Mouse (Mus musculus) hindbrain, embryonic 11.5 days (tissue): ENCODE measurements around the gene Jrkl. TPM values are rescaled to one million over a fixed set of nuclear protein-coding genes. Genes with fewer than 3 reads are reported as not detected.

ENCODE experiments used
- ATAC-seq: fragments of 200-750 bp; cut with Nextera tagmentation; 2 replicates; pipeline ENCODE4 v1.8.0; 2017; ENCODE audit warnings: mild to moderate bottlenecking, moderate TSS enrichment, moderate library complexity; ENCODE audit not compliant: low FRiP score
- DNase-seq: peaks from one replicate; pipeline ENCODE4 v3.0.0-alpha.2; 2015; ENCODE audit warnings: low spot score
- H3K27ac ChIP-seq: fragments of 300-500 bp; sonication (generic); 2 replicates; pipeline ENCODE4 v1.5.1; 2014; ENCODE audit warnings: mild to moderate bottlenecking, low read depth, low read length
- H3K27me3 ChIP-seq: fragments of 300-500 bp; sonication (generic); 2 replicates; pipeline ENCODE4 v1.6.1; 2014; ENCODE audit warnings: mild to moderate bottlenecking, low read length, moderate library complexity, mixed read lengths; ENCODE audit not compliant: control insufficient read depth, insufficient read depth
- H3K36me3 ChIP-seq: fragments of 300-500 bp; sonication (generic); 2 replicates; pipeline ENCODE4 v1.6.1; 2014; ENCODE audit warnings: mild to moderate bottlenecking, low read length, moderate library complexity, mixed read lengths; ENCODE audit not compliant: control insufficient read depth, insufficient read depth
- H3K4me1 ChIP-seq: fragments of 300-500 bp; sonication (generic); replicated peaks from 2 replicates; pipeline ENCODE4 v1.6.1; 2014; ENCODE audit warnings: low read length, mixed read lengths; ENCODE audit not compliant: control insufficient read depth, insufficient read depth
- H3K4me2 ChIP-seq: fragments of 300-500 bp; sonication (generic); replicated peaks from 2 replicates; pipeline ENCODE4 v1.6.1; 2014; ENCODE audit warnings: mild to moderate bottlenecking, low read depth, low read length
- H3K4me3 ChIP-seq: fragments of 300-500 bp; sonication (generic); 2 replicates; pipeline ENCODE4 v1.5.1; 2014; ENCODE audit warnings: low read depth, low read length
- H3K9ac ChIP-seq: fragments of 300-500 bp; sonication (generic); 2 replicates; pipeline ENCODE4 v1.6.1; 2014; ENCODE audit warnings: low read depth, low read length
- H3K9me3 ChIP-seq: fragments of 300-500 bp; sonication (generic); 2 replicates; pipeline ENCODE4 v1.6.1; 2016; ENCODE audit warnings: low read length; ENCODE audit not compliant: control insufficient read depth
- WGBS: fragments of 180-500 bp; shearing (Covaris S2); extraction: QIAGEN DNeasy Blood & Tissue Kit; methylation state at CpG from one replicate; pipeline ENCODE4 v1.1.7; 2014; 5-methylcytosine and 5-hydroxymethylcytosine counted together
- polyA plus RNA-seq: library from polyadenylated mRNA; unstranded; fragments of >200 nt; fragmentation: Nextera tagmentation; extraction: Ambion mirVana; gene quantifications from 2 replicates; pipeline ENCODE4 v1.2.1, GENCODE M21; 2014

Gene Jrkl
- polyA plus RNA-seq, result 10.2 and 11.5 TPM in 2 replicates

- H3K27ac ChIP-seq, result no peak within 1 kb of the TSS
- H3K4me1 ChIP-seq, result no peaks in the 10 kb centered on the region
- WGBS, result 11% methylated on average over 10 of the region's 10 CpGs
- peak within 1 kb of the TSS; percentile 58 for H3K4me2 ChIP-seq
- H3K27me3 ChIP-seq, result no peaks in the 10 kb centered on the region
- no peaks in the 10 kb centered on the region for H3K36me3 ChIP-seq
- DNase-seq (peak; percentile 48), ATAC-seq (no peak)
- no peaks in the 10 kb centered on the region for H3K9me3 ChIP-seq
- H3K4me3 ChIP-seq, result peak within 1 kb of the TSS; percentile 48
- H3K9ac ChIP-seq, result peak within 1 kb of the TSS; percentile 61
Measured at GRCm38 (mm10) chr9:13245481-13245880, at the start of gene Jrkl. Gene Jrkl, minus strand, starts transcription at chr9:13245829.

GRCm38 (mm10) chr9:13287482-13287881, 41.9 kb upstream of the Jrkl start:
- H3K27me3 ChIP-seq, result no peaks in the 10 kb centered on the region
- no peaks in the 10 kb centered on the region for H3K9me3 ChIP-seq
- WGBS, result 72% methylated on average over 2 of the region's 2 CpGs
- DNase-seq, result no peak
- no peak overlapping the region for H3K27ac ChIP-seq
- ATAC-seq, result no peak
- H3K4me3 ChIP-seq, result no peak overlapping the region
- no peaks in the 10 kb centered on the region for H3K36me3 ChIP-seq
- no peaks in the 10 kb centered on the region for H3K4me1 ChIP-seq
- no peak overlapping the region for H3K9ac ChIP-seq
- no peak overlapping the region for H3K4me2 ChIP-seq

GRCm38 (mm10) chr9:13273219-13273618, 27.6 kb upstream of the Jrkl start:
- 89% methylated on average over 1 of the region's 1 CpGs for WGBS
- DNase-seq (no peak), ATAC-seq (no peak)
- Histone ChIP-seq H3K4me1 (no peaks in the 10 kb centered on the region), H3K36me3 (no peaks in the 10 kb centered on the region), H3K27ac (no peak overlapping the region), H3K9me3 (no peaks in the 10 kb centered on the region), H3K27me3 (no peaks in the 10 kb centered on the region), H3K4me3 (no peak overlapping the region), H3K4me2 (no peak overlapping the region), H3K9ac (no peak overlapping the region)

GRCm38 (mm10) chr9:13260980-13261379, 15.4 kb upstream of the Jrkl start:
- WGBS, result 91% methylated on average over 3 of the region's 3 CpGs
- Histone ChIP-seq H3K4me3 (no peak overlapping the region), H3K9ac (no peak overlapping the region), H3K36me3 (no peaks in the 10 kb centered on the region), H3K4me1 (no peaks in the 10 kb centered on the region), H3K27me3 (no peaks in the 10 kb centered on the region), H3K27ac (no peak overlapping the region), H3K4me2 (no peak overlapping the region), H3K9me3 (no peaks in the 10 kb centered on the region)
- no peak for ATAC-seq
- no peak for DNase-seq

GRCm38 (mm10) chr9:13258173-13258572, 12.5 kb upstream of the Jrkl start:
- WGBS, result 93% methylated on average over 2 of the region's 2 CpGs
- Histone ChIP-seq H3K27ac (no peak overlapping the region), H3K27me3 (no peaks in the 10 kb centered on the region), H3K9ac (no peak overlapping the region), H3K4me1 (no peaks in the 10 kb centered on the region), H3K4me2 (no peak overlapping the region), H3K9me3 (no peaks in the 10 kb centered on the region), H3K36me3 (no peaks in the 10 kb centered on the region), H3K4me3 (no peak overlapping the region)
- DNase-seq (no peak), ATAC-seq (no peak)

- 90% methylated on average over 1 of the region's 1 CpGs for WGBS
- Histone ChIP-seq H3K4me3 (no peak overlapping the region), H3K9ac (no peak overlapping the region), H3K27me3 (no peaks in the 10 kb centered on the region), H3K27ac (no peak overlapping the region), H3K4me2 (no peak overlapping the region), H3K4me1 (no peaks in the 10 kb centered on the region), H3K36me3 (no peaks in the 10 kb centered on the region), H3K9me3 (no peaks in the 10 kb centered on the region)
- ATAC-seq (no peak), DNase-seq (no peak)
Measured at GRCm38 (mm10) chr9:13256726-13257125, 11.1 kb upstream of the Jrkl start.

GRCm38 (mm10) chr9:13251251-13251650, 5.6 kb upstream of the Jrkl start:
- Histone ChIP-seq H3K4me3 (no peak overlapping the region), H3K4me1 (no peaks in the 10 kb centered on the region), H3K36me3 (no peaks in the 10 kb centered on the region), H3K27me3 (no peaks in the 10 kb centered on the region), H3K9ac (no peak overlapping the region), H3K4me2 (no peak overlapping the region), H3K27ac (no peak overlapping the region), H3K9me3 (no peaks in the 10 kb centered on the region)
- DNase-seq, result no peak
- 90% methylated on average over 2 of the region's 2 CpGs for WGBS
- ATAC-seq, result no peak

GRCm38 (mm10) chr9:13248104-13248503, 2.5 kb upstream of the Jrkl start:
- no peak overlapping the region for H3K4me2 ChIP-seq

GRCm38 (mm10) chr9:13246815-13247638, 1.4 kb upstream of the Jrkl start, which contains the start of gene Ccdc82:
Gene Ccdc82, plus strand, starts transcription at chr9:13246955.
- no peaks in the 10 kb centered on the region for H3K9me3 ChIP-seq
- 4% methylated on average over 20 of the region's 39 CpGs for WGBS
- peak within 1 kb of the TSS; percentile 68 for H3K4me2 ChIP-seq
- no peaks in the 10 kb centered on the region for H3K36me3 ChIP-seq
- H3K9ac ChIP-seq, result peak within 1 kb of the TSS; percentile 69
- no peaks in the 10 kb centered on the region for H3K4me1 ChIP-seq
- ATAC-seq, result peak; percentile 98
- H3K27me3 ChIP-seq, result no peaks in the 10 kb centered on the region
- H3K27ac ChIP-seq, result peak within 1 kb of the TSS; percentile 7; the same call in 1 of the 2 replicates
- peak; percentile 88 for DNase-seq
- H3K4me3 ChIP-seq, result peak within 1 kb of the TSS; percentile 48

More at GRCm38 (mm10) chr9:13248104-13248503, 2.5 kb upstream of the Jrkl start:
- Histone ChIP-seq H3K4me3 (no peak overlapping the region), H3K4me1 (no peaks in the 10 kb centered on the region), H3K27ac (no peak overlapping the region), H3K9ac (no peak overlapping the region), H3K9me3 (no peaks in the 10 kb centered on the region), H3K36me3 (no peaks in the 10 kb centered on the region), H3K27me3 (no peaks in the 10 kb centered on the region)
- 91% methylated on average over 4 of the region's 4 CpGs for WGBS
- DNase-seq (no peak), ATAC-seq (no peak)
